Mouse (Mus musculus): ENCODE data around the gene Frmd4a. TPM values are rescaled to one million over a fixed set of nuclear protein-coding genes. Genes with fewer than 3 reads are reported as not detected.
A peak's percentile ranks its signal among the peaks of the same experiment; 100 is the strongest.

The Frmd4a gene
- polyA plus RNA-seq, 1 experiment from 2014 or later = 16.7 TPM

GRCm38 (mm10) chr2:4578291-4578690 lies 560.8 kb downstream of the Frmd4a start:
- H3K4me1 ChIP-seq = peaks cover 42% of the 10 kb centered on the region
- no peak overlapping the region for H3K9ac ChIP-seq
- H3K9me3 ChIP-seq (replicated peaks) = no peaks in the 10 kb centered on the region
- H3K4me3 ChIP-seq = no peak overlapping the region
- no peaks in the 10 kb centered on the region for H3K27me3 ChIP-seq (replicated peaks)
- H3K27ac ChIP-seq = 0 out of 2 replicates have a peak overlapping the region, but pooled peaks have one; percentile 10
- WGBS (ENCODE audit: insufficient replicate concordance) = 75% methylated on average over 5 of the region's 5 CpGs
- no peak overlapping the region for H3K4me2 ChIP-seq
- H3K36me3 ChIP-seq = peaks cover 100% of the 10 kb centered on the region
- ATAC-seq = no peak

DNA sequence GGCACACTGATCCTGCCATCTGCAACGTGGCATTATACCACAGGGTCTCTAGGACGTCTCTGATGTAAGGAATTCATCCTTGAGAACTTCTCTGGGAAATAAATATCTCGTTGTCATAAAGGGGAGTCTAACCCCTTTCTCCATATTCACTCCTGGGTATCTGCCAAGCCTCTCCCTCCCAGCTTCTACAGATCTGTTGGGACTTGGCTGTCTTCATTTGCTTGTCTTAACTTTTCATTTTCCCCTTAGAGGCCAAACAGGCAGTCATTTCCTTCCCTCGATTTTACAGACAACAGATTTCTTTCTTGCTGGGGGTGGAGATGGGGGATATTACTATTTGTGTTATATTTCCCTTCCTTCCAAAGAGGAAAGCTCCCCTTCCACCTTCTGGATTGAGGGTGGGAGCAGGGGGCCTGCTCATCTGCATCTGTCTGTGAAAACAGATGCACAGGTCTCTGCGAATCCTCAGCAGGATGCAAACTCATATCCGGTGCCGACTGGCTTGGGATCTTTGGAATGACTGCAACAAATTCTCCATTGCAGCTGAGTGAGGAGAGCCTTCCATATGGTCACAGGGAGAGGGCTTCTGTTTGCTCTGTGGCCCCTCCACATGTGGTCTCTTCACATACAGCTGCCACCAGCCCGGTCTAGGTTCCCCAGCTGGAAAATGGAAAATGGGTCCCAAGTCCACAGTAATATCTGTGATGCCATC lies 562.0 kb downstream of the Frmd4a start:
- H3K9ac ChIP-seq = no peak overlapping the region
- H3K9me3 ChIP-seq (replicated peaks) = no peaks in the 10 kb centered on the region
- H3K4me1 ChIP-seq = peaks cover 32% of the 10 kb centered on the region
- WGBS (ENCODE audit: insufficient replicate concordance) = 82% methylated on average over 8 of the region's 8 CpGs
- no peak overlapping the region for H3K4me3 ChIP-seq
- no peak for ATAC-seq
- H3K36me3 ChIP-seq = peaks cover 99% of the 10 kb centered on the region
- no peaks in the 10 kb centered on the region for H3K27me3 ChIP-seq (replicated peaks)
- H3K27ac ChIP-seq = no peak overlapping the region
- H3K4me2 ChIP-seq = no peak overlapping the region

DNA sequence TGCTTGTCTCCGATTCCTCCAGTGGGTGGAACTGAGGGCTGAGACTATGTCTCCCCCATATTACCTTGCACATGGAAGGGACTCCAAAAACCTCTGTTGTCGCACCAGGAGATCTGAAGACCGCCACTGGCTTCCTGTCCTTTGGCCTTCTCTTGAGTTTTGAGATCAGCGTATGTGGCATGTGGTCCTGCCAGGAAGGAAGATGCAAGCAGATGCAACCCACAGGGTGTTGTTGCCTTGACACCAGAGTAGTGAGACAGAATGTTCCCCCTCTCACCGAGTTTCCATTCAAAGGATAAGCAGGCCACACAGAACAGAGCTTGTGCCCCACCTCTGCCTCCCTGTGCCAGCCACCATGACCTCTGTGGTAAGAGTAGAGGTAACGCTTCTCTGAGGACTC lies 563.1 kb downstream of the Frmd4a start:
- peaks cover 30% of the 10 kb centered on the region for H3K4me1 ChIP-seq
- H3K9ac ChIP-seq = no peak overlapping the region
- H3K4me2 ChIP-seq = no peak overlapping the region
- H3K36me3 ChIP-seq = peaks cover 98% of the 10 kb centered on the region
- no peaks in the 10 kb centered on the region for H3K9me3 ChIP-seq (replicated peaks)
- H3K27ac ChIP-seq = no peak overlapping the region
- no peak for ATAC-seq
- H3K27me3 ChIP-seq (replicated peaks) = no peaks in the 10 kb centered on the region
- no peak overlapping the region for H3K4me3 ChIP-seq
- 71% methylated on average over 6 of the region's 6 CpGs for WGBS (ENCODE audit: insufficient replicate concordance)

DNA sequence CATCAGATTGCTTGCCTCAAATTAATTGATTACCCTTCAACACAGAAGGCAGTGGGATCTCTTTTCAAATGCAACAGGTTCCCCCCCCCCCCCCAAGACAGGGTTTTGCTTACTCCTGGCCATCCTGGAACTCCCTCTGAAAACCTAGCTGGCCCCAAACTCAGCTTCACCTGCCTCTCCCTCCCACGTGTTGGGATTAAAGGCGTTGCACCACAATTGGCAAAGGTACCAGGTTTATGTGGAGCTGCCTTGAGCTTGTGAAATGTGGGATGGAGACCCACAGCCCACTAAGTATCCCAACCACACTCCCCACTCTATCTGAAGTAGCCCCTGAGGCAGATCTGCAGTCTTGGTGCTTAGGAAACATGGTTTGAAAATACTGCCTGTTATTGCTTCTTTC lies 565.4 kb downstream of the Frmd4a start:
- Histone ChIP-seq H3K9ac (no peak overlapping the region), H3K27ac (no peak overlapping the region), H3K27me3 (replicated peaks) (no peaks in the 10 kb centered on the region), H3K9me3 (replicated peaks) (no peaks in the 10 kb centered on the region), H3K4me3 (no peak overlapping the region), H3K4me1 (peaks cover 30% of the 10 kb centered on the region), H3K4me2 (no peak overlapping the region), H3K36me3 (peaks cover 96% of the 10 kb centered on the region)
- no peak for ATAC-seq
- WGBS (ENCODE audit: insufficient replicate concordance) = 83% methylated on average over 2 of the region's 2 CpGs

DNA sequence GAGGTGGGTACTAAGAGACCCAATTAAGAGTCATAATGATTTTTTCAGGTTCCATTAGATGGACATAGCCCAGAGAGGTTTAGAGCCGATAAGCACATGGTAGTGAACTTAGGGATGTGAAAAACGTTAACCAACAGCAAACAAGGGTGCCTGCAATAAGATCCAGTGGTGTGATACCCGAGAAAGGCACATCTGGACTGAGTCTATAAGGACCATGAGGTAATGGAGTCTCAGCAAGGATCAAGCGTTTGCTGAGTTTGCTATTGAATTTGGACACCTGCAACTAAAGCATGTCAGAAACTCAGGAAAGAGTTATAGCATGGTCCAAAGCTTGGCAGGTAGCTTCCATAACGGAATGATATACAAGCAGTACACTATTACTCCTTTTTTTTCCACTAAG lies 566.7 kb downstream of the Frmd4a start:
- Histone ChIP-seq H3K4me1 (peaks cover 30% of the 10 kb centered on the region), H3K9me3 (replicated peaks) (no peaks in the 10 kb centered on the region), H3K4me3 (no peak overlapping the region), H3K36me3 (peaks cover 96% of the 10 kb centered on the region), H3K9ac (no peak overlapping the region), H3K27me3 (replicated peaks) (no peaks in the 10 kb centered on the region), H3K27ac (no peak overlapping the region), H3K4me2 (no peak overlapping the region)
- 78% methylated on average over 5 of the region's 5 CpGs for WGBS (ENCODE audit: insufficient replicate concordance)
- ATAC-seq = no peak

DNA sequence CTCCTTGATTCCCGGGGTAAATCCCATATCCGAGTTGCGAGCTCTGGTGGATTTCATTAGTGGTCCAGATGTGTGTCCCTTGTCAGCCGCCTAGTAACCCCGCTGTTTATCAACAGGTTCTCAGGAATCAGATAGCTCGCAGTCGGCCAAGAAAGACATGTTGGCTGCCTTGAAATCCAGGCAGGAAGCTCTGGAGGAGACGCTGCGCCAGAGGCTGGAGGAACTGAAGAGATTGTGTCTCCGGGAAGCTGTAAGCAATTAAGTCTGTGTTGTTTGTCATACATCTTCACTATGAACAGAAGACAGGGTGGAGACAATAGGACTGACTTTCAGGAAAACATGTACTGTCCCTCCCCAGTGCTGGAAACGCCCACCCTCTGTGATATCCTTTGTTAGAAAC lies 568.7 kb downstream of the Frmd4a start:
- Histone ChIP-seq H3K4me1 (peaks cover 24% of the 10 kb centered on the region), H3K4me3 (no peak overlapping the region), H3K4me2 (no peak overlapping the region), H3K27me3 (replicated peaks) (no peaks in the 10 kb centered on the region), H3K27ac (no peak overlapping the region), H3K9ac (no peak overlapping the region), H3K36me3 (peaks cover 96% of the 10 kb centered on the region), H3K9me3 (replicated peaks) (no peaks in the 10 kb centered on the region)
- WGBS (ENCODE audit: insufficient replicate concordance) = 73% methylated on average over 11 of the region's 11 CpGs
- ATAC-seq = no peak

DNA sequence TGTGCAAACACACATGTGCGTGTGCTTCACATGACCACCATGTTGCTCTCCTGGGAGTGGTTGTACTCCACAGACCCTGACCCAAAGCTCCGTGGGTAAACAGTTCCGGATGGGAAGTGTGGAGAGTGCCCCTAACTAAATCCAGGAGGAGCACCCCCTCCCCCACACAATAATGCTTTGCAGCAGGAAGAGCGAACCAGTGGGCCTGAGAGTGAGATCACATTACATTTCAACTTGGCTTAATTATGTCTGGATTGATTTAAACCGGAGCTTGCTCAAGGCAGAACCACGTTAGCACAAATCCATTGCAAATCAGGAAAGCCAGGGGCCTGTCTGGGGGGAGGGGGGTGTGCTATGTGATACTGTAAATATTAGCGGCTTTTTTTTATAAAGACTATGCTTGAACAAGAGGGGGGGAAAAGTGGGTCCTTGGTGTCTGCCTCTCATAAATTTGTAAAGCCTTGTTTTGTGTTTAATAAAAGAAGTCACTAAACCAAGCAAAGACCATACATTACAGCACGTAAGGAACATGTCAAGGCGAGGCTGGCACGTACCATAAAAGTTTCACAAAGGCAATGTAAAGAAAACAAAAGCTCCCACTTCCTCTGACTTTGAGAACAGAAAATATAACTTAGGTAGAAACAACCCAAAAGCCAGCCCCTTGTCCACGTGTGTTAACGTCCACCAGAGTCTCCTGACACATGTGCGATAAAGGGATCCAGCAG lies 570.3 kb downstream of the Frmd4a start:
- H3K9ac ChIP-seq = no peak overlapping the region
- no peak overlapping the region for H3K4me2 ChIP-seq
- H3K27ac ChIP-seq = 0 out of 2 replicates have a peak overlapping the region, but pooled peaks have one; percentile 38
- peaks cover 21% of the 10 kb centered on the region for H3K4me1 ChIP-seq
- H3K4me3 ChIP-seq = no peak overlapping the region
- H3K27me3 ChIP-seq (replicated peaks) = no peaks in the 10 kb centered on the region
- no peak for ATAC-seq
- H3K9me3 ChIP-seq (replicated peaks) = no peaks in the 10 kb centered on the region
- 79% methylated on average over 13 of the region's 13 CpGs for WGBS (ENCODE audit: insufficient replicate concordance)
- H3K36me3 ChIP-seq = peaks cover 96% of the 10 kb centered on the region

DNA sequence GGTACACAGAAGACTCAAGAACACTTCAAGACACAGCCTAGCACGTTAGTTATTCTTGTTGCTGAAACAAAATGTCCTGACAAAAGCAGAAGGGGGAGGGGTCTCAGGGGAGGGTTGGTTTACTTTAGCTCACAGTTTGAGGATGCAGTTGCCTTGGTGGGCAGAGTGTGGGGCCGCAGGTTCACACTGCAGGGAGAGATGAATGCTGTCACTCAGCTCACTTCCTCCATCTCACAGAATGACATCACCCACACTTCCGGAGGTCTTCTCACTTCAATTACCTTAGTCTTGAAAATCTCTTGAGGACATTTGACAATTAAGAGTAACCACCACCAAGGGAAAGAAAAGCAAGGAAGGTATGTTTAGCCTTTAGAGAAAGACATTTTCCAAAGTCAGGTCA lies 574.1 kb downstream of the Frmd4a start:
- H3K4me2 ChIP-seq = no peak overlapping the region
- no peaks in the 10 kb centered on the region for H3K9me3 ChIP-seq (replicated peaks)
- no peak overlapping the region for H3K27ac ChIP-seq
- H3K27me3 ChIP-seq (replicated peaks) = no peaks in the 10 kb centered on the region
- H3K4me1 ChIP-seq = peaks cover 24% of the 10 kb centered on the region
- 62% methylated on average over 3 of the region's 3 CpGs for WGBS (ENCODE audit: insufficient replicate concordance)
- H3K36me3 ChIP-seq = peaks cover 100% of the 10 kb centered on the region
- ATAC-seq = no peak
- H3K4me3 ChIP-seq = no peak overlapping the region
- H3K9ac ChIP-seq = no peak overlapping the region

- WGBS (ENCODE audit: insufficient replicate concordance) = 83% methylated on average over 7 of the region's 7 CpGs
- ATAC-seq = no peak
- Histone ChIP-seq H3K4me3 (no peak overlapping the region), H3K4me1 (peaks cover 24% of the 10 kb centered on the region), H3K27me3 (replicated peaks) (no peaks in the 10 kb centered on the region), H3K9me3 (replicated peaks) (no peaks in the 10 kb centered on the region), H3K36me3 (peaks cover 100% of the 10 kb centered on the region), H3K27ac (peak overlapping the region; percentile 2; the same call in 1 of the 2 replicates), H3K4me2 (no peak overlapping the region), H3K9ac (no peak overlapping the region)
These were observed 575.1 kb downstream of the Frmd4a start for GRCm38 (mm10) chr2:4592666-4593065.

DNA sequence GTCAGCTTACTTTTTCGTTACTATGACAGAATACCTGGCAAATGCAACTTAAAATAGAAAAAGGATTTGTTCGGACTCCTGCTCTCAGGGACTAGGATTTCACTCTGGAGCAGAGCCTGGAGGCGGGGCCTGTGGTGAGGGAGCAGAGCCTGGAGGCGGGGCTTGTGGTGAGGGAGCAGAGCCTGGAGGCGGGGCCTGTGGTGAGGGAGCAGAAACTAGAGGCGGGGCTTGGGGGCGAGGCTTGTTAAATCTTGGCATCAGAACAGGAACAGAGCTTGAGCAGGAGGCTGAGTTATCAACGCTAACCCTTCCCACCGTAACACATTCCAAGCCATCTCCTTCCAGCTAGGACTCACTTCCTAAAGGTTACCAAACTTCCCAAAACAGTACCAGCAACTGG lies 575.9 kb downstream of the Frmd4a start:
- Histone ChIP-seq H3K4me2 (no peak overlapping the region), H3K9me3 (replicated peaks) (no peaks in the 10 kb centered on the region), H3K4me1 (peaks cover 21% of the 10 kb centered on the region), H3K4me3 (no peak overlapping the region), H3K27ac (no peak overlapping the region), H3K9ac (no peak overlapping the region), H3K27me3 (replicated peaks) (no peaks in the 10 kb centered on the region), H3K36me3 (peaks cover 100% of the 10 kb centered on the region)
- peak; percentile 79 for ATAC-seq
- 17% methylated on average over 9 of the region's 9 CpGs for WGBS (ENCODE audit: insufficient replicate concordance)

DNA sequence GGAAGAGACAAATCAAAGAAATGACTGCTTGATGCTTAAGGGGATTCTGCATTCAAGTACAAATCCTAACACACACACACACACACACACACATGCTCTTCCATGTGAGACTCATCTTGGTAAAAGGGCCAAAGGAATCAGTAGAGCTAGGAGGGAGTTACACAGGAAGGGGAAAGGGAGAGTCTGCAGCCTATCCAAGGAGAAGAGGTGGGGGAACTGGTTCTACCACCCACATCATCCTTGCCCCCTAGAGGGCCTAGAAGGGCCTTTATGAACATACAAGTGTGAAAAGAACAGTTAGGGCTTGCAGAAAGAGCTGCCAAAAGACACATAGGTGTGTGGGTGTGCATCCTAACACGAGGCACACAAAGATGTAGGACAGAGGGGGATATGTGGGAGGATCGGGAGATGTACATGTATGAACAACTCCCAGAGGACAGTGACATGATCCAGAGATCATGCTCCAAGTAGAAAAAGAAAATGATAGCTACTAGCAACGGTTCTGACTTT lies 576.4 kb downstream of the Frmd4a start:
- H3K27ac ChIP-seq = no peak overlapping the region
- no peaks in the 10 kb centered on the region for H3K9me3 ChIP-seq (replicated peaks)
- WGBS (ENCODE audit: insufficient replicate concordance) = 85% methylated on average over 3 of the region's 3 CpGs
- no peak for ATAC-seq
- H3K4me3 ChIP-seq = no peak overlapping the region
- no peak overlapping the region for H3K4me2 ChIP-seq
- peaks cover 100% of the 10 kb centered on the region for H3K36me3 ChIP-seq
- peaks cover 20% of the 10 kb centered on the region for H3K4me1 ChIP-seq
- no peaks in the 10 kb centered on the region for H3K27me3 ChIP-seq (replicated peaks)
- H3K9ac ChIP-seq = no peak overlapping the region

DNA sequence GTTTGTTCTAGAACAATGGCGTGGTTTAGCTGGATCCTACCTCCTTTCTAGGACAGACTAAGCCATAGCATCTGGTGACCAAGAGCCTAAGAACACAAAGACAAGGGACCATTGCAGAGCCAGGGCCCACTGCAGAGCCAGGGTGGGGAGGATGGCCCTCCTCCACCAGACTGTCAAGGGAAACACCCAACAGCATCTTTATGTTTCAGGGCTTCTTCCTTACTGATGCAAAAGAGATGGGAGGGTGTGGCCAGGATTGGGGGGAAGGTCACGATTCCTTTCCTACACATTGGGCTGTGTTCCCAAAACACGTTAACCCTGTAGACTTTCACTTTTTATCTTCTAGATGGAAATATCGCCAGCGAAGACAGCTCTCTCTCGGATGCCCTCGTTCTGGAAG lies 579.5 kb downstream of the Frmd4a start:
- no peak overlapping the region; the same call in 1 of the 2 replicates for H3K9ac ChIP-seq
- no peak for ATAC-seq
- H3K4me3 ChIP-seq = no peak overlapping the region
- peaks cover 100% of the 10 kb centered on the region for H3K36me3 ChIP-seq
- H3K9me3 ChIP-seq (replicated peaks) = no peaks in the 10 kb centered on the region
- H3K4me2 ChIP-seq = no peak overlapping the region
- H3K4me1 ChIP-seq = peaks cover 16% of the 10 kb centered on the region
- 89% methylated on average over 7 of the region's 7 CpGs for WGBS (ENCODE audit: insufficient replicate concordance)
- no peak overlapping the region for H3K27ac ChIP-seq
- H3K27me3 ChIP-seq (replicated peaks) = no peaks in the 10 kb centered on the region

Data from liver, embryonic 12.5 days (tissue).